Mouse (Mus musculus): ENCODE measurements around the gene Lsm5. TPM values are rescaled to one million over a fixed set of nuclear protein-coding genes. Genes with fewer than 3 reads are reported as not detected.

The Lsm5 gene
- polyA plus RNA-seq, 1 experiment: 38.8 TPM

GRCm38 (mm10) chr6:56720877-56721276 is 16.4 kb upstream of the Lsm5 start:
- Histone ChIP-seq H3K27me3 (ENCODE audit: control insufficient read depth, insufficient read depth, insufficient read length) (no peaks in the 10 kb centered on the region), H3K36me3 (ENCODE audit: control insufficient read depth, insufficient read depth) (peaks cover 13% of the 10 kb centered on the region), H3K4me2 (ENCODE audit: low read depth) (no peak overlapping the region), H3K79me2 (ENCODE audit: control insufficient read depth, insufficient read depth) (peaks cover 39% of the 10 kb centered on the region), H3K4me3 (no peak overlapping the region), H3ac (ENCODE audit: control insufficient read depth, insufficient read length) (no peak overlapping the region)
- TF ChIP-seq MYOD1 (IDR thresholded peaks at IDR 0.05; ENCODE audit: control insufficient read depth in 1 of 3, insufficient read length in 2 of 3, low read depth in 2 of 3): no peak
- TF ChIP-seq USF1 (IDR thresholded peaks at IDR 0.05; ENCODE audit: low read depth): no peak
- TF ChIP-seq CEBPB (IDR thresholded peaks at IDR 0.05; ENCODE audit: insufficient read depth, poor library complexity, severe bottlenecking): no peak
- no peak for TF ChIP-seq MYOG (IDR thresholded peaks at IDR 0.05; ENCODE audit: control insufficient read depth in 1 of 3, insufficient read depth in 1 of 3, insufficient read length in 2 of 3, low read depth in 2 of 3)
- TF ChIP-seq POLR2AphosphoS2 (IDR thresholded peaks at IDR 0.05; ENCODE audit: insufficient read length, low read depth): no peak
- TF ChIP-seq REST (IDR thresholded peaks at IDR 0.05; ENCODE audit: insufficient read depth, insufficient read length): no peak
- no peak for TF ChIP-seq SRF (IDR thresholded peaks at IDR 0.05; ENCODE audit: control insufficient read depth, insufficient read length, low read depth)
- TF ChIP-seq POLR2A (IDR thresholded peaks at IDR 0.05; ENCODE audit: insufficient read length, low read depth): no peak
- no peak for TF ChIP-seq TCF12 (IDR thresholded peaks at IDR 0.05; ENCODE audit: insufficient read depth, poor library complexity, severe bottlenecking)
- no peak for TF ChIP-seq E2F4 (IDR thresholded peaks at IDR 0.05; ENCODE audit: insufficient read depth)
- TF ChIP-seq MAX (IDR thresholded peaks at IDR 0.05; ENCODE audit: low read depth): no peak
- TF ChIP-seq TCF3 (IDR thresholded peaks at IDR 0.05; ENCODE audit: insufficient read length, low read depth): no peak

GRCm38 (mm10) chr6:56719071-56719470 is 14.6 kb upstream of the Lsm5 start:
- peaks cover 43% of the 10 kb centered on the region for H3K79me2 ChIP-seq (ENCODE audit: control insufficient read depth, insufficient read depth)
- H3K27me3 ChIP-seq (ENCODE audit: control insufficient read depth, insufficient read depth, insufficient read length): no peaks in the 10 kb centered on the region
- H3K4me3 ChIP-seq: no peak overlapping the region
- H3K4me2 ChIP-seq (ENCODE audit: low read depth): no peak overlapping the region
- H3ac ChIP-seq (ENCODE audit: control insufficient read depth, insufficient read length): no peak overlapping the region
- peaks cover 3% of the 10 kb centered on the region for H3K36me3 ChIP-seq (ENCODE audit: control insufficient read depth, insufficient read depth)
- TF ChIP-seq USF1 (IDR thresholded peaks at IDR 0.05; ENCODE audit: low read depth) (no peak), E2F4 (IDR thresholded peaks at IDR 0.05; ENCODE audit: insufficient read depth) (no peak), POLR2AphosphoS2 (IDR thresholded peaks at IDR 0.05; ENCODE audit: insufficient read length, low read depth) (no peak), TCF3 (IDR thresholded peaks at IDR 0.05; ENCODE audit: insufficient read length, low read depth) (no peak), POLR2A (IDR thresholded peaks at IDR 0.05; ENCODE audit: insufficient read length, low read depth) (no peak), MYOG (IDR thresholded peaks at IDR 0.05; ENCODE audit: control insufficient read depth in 1 of 3, insufficient read depth in 1 of 3, insufficient read length in 2 of 3, low read depth in 2 of 3) (no peak), REST (IDR thresholded peaks at IDR 0.05; ENCODE audit: insufficient read depth, insufficient read length) (no peak), TCF12 (IDR thresholded peaks at IDR 0.05; ENCODE audit: insufficient read depth, poor library complexity, severe bottlenecking) (no peak), MYOD1 (IDR thresholded peaks at IDR 0.05; ENCODE audit: control insufficient read depth in 1 of 3, insufficient read length in 2 of 3, low read depth in 2 of 3) (no peak), MAX (IDR thresholded peaks at IDR 0.05; ENCODE audit: low read depth) (no peak), SRF (IDR thresholded peaks at IDR 0.05; ENCODE audit: control insufficient read depth, insufficient read length, low read depth) (no peak), CEBPB (IDR thresholded peaks at IDR 0.05; ENCODE audit: insufficient read depth, poor library complexity, severe bottlenecking) (no peak)

- Histone ChIP-seq H3K4me3 (peak overlapping the region; percentile 63), H3K36me3 (ENCODE audit: control insufficient read depth, insufficient read depth) (no peaks in the 10 kb centered on the region), H3K4me2 (ENCODE audit: low read depth) (peak overlapping the region; percentile 85), H3ac (ENCODE audit: control insufficient read depth, insufficient read length) (peak overlapping the region; percentile 14), H3K27me3 (ENCODE audit: control insufficient read depth, insufficient read depth, insufficient read length) (no peaks in the 10 kb centered on the region), H3K79me2 (ENCODE audit: control insufficient read depth, insufficient read depth) (peaks cover 37% of the 10 kb centered on the region)
- TF ChIP-seq CEBPB (IDR thresholded peaks at IDR 0.05; ENCODE audit: insufficient read depth, poor library complexity, severe bottlenecking) (no peak), SRF (IDR thresholded peaks at IDR 0.05; ENCODE audit: control insufficient read depth, insufficient read length, low read depth) (no peak), TCF12 (IDR thresholded peaks at IDR 0.05; ENCODE audit: insufficient read depth, poor library complexity, severe bottlenecking) (no peak), E2F4 (IDR thresholded peaks at IDR 0.05; ENCODE audit: insufficient read depth) (no peak), MYOG (IDR thresholded peaks at IDR 0.05; ENCODE audit: control insufficient read depth in 1 of 3, insufficient read depth in 1 of 3, insufficient read length in 2 of 3, low read depth in 2 of 3) (no peak), TCF3 (IDR thresholded peaks at IDR 0.05; ENCODE audit: insufficient read length, low read depth) (no peak)
Observed at GRCm38 (mm10) chr6:56715270-56715666, 10.8 kb upstream of the Lsm5 start.

DNA sequence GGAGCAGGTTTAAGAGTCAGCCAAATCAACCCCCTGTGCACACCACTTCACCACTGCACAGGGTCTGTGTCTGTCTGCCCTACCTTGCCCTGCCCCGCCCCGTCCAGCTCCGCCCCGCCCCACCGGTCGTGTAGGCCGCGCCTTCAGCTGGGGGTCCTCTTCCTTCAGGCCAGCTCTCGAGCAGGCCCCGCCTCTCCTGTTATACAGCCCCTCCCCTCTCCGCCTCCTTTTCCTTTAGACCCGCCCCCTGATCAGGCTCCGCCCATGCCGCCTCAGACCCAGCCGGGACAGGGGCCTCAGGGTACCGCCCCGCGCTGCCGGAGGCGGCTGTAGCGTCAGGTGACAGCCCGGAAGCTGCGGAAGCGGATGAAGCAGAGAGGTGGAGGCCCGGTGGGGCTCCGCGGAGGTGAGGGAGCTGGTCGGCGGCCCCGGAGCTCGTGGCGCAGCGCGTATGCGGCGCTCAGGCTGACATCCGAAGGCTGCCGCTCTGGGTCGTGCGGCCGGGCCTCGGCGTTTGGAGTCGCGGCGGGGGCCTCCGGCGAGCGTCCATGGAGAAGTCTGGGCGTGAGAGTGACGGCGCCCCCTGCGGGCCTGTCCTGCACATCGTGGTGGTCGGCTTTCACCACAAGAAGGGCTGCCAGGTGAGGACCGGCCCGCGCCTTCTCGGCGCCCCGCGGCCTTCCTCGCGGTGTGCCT is 10.2 kb upstream of the Lsm5 start, which contains the start of gene Avl9:
Gene Avl9 (plus strand): TSS at position 326 of the 696 bp plus-strand sequence.
- Histone ChIP-seq H3K4me2 (ENCODE audit: low read depth) (peak within 1 kb of the TSS; percentile 85), H3K36me3 (ENCODE audit: control insufficient read depth, insufficient read depth) (no peaks in the 10 kb centered on the region), H3K4me3 (peak within 1 kb of the TSS; percentile 63), H3K79me2 (ENCODE audit: control insufficient read depth, insufficient read depth) (peaks cover 37% of the 10 kb centered on the region), H3ac (ENCODE audit: control insufficient read depth, insufficient read length) (peak within 1 kb of the TSS; percentile 14), H3K27me3 (ENCODE audit: control insufficient read depth, insufficient read depth, insufficient read length) (no peaks in the 10 kb centered on the region)
- no peak for TF ChIP-seq SRF (IDR thresholded peaks at IDR 0.05; ENCODE audit: control insufficient read depth, insufficient read length, low read depth)
- peak; percentile 39 for TF ChIP-seq USF1 (IDR thresholded peaks at IDR 0.05; ENCODE audit: low read depth)
- peak in 1 of 3 experiments; percentile 29 for TF ChIP-seq MYOD1 (IDR thresholded peaks at IDR 0.05; ENCODE audit: control insufficient read depth in 1 of 3, insufficient read length in 2 of 3, low read depth in 2 of 3)
- TF ChIP-seq POLR2AphosphoS2 (IDR thresholded peaks at IDR 0.05; ENCODE audit: insufficient read length, low read depth): peak; percentile 46
- peak; percentile 61 for TF ChIP-seq POLR2A (IDR thresholded peaks at IDR 0.05; ENCODE audit: insufficient read length, low read depth)

GRCm38 (mm10) chr6:56714186-56714573 is 9.7 kb upstream of the Lsm5 start:
- H3K36me3 ChIP-seq (ENCODE audit: control insufficient read depth, insufficient read depth): no peaks in the 10 kb centered on the region
- peak overlapping the region; percentile 14 for H3ac ChIP-seq (ENCODE audit: control insufficient read depth, insufficient read length)
- no peak for TF ChIP-seq TCF12 (IDR thresholded peaks at IDR 0.05; ENCODE audit: insufficient read depth, poor library complexity, severe bottlenecking)
- no peaks in the 10 kb centered on the region for H3K27me3 ChIP-seq (ENCODE audit: control insufficient read depth, insufficient read depth, insufficient read length)
- peaks cover 35% of the 10 kb centered on the region for H3K79me2 ChIP-seq (ENCODE audit: control insufficient read depth, insufficient read depth)
- H3K4me3 ChIP-seq: peak overlapping the region; percentile 63
- H3K4me2 ChIP-seq (ENCODE audit: low read depth): peak overlapping the region; percentile 52
